Mouse (Mus musculus): ENCODE measurements at regions not wholly inside any gene's neighbourhood (a gene's known extent, or its start where the extent isn't known, plus 50 kb on each side); places are given as distances from the start of the nearest gene placed in this dataset.

GRCm38 (mm10) chr2:105525111-105525610, 126.0 kb upstream of the Rcn1 start:
- no peak for DNase-seq (ENCODE audit: extremely low spot score, low read depth, low spot score)

GRCm38 (mm10) chr2:105528535-105528934, 129.4 kb upstream of the Rcn1 start:
- DNase-seq (ENCODE audit: extremely low spot score, low read depth, low spot score): no peak

- no peak for DNase-seq (ENCODE audit: extremely low spot score, low read depth, low spot score)
These were observed 124.6 kb upstream of the Pax6 start for GRCm38 (mm10) chr2:105544099-105544498.

- DNase-seq (ENCODE audit: extremely low spot score, low read depth, low spot score): no peak
These were observed 116.6 kb upstream of the Pax6 start for GRCm38 (mm10) chr2:105552092-105552491.

GRCm38 (mm10) chr2:105586782-105587181, 81.9 kb upstream of the Pax6 start:
- no peak for DNase-seq (ENCODE audit: extremely low spot score, low read depth, low spot score)

- no peak for DNase-seq (ENCODE audit: extremely low spot score, low read depth, low spot score)
These were observed 74.6 kb upstream of the Pax6 start for GRCm38 (mm10) chr2:105594131-105594530.

- DNase-seq (ENCODE audit: extremely low spot score, low read depth, low spot score): no peak
These were observed 64.1 kb upstream of the Pax6 start for GRCm38 (mm10) chr2:105604553-105605116.

- DNase-seq (ENCODE audit: extremely low spot score, low read depth, low spot score): no peak
These were observed 60.6 kb upstream of the Pax6 start for GRCm38 (mm10) chr2:105607969-105608538.

GRCm38 (mm10) chr2:105608756-105609155, 59.9 kb upstream of the Pax6 start:
- DNase-seq (ENCODE audit: extremely low spot score, low read depth, low spot score): no peak

GRCm38 (mm10) chr2:105611014-105611413, 57.7 kb upstream of the Pax6 start:
- no peak for DNase-seq (ENCODE audit: extremely low spot score, low read depth, low spot score)

- DNase-seq (ENCODE audit: extremely low spot score, low read depth, low spot score): no peak
These were observed 57.0 kb upstream of the Pax6 start for GRCm38 (mm10) chr2:105611651-105612050.

GRCm38 (mm10) chr2:105612051-105612664, 56.5 kb upstream of the Pax6 start:
- no peak for DNase-seq (ENCODE audit: extremely low spot score, low read depth, low spot score)

GRCm38 (mm10) chr2:105612706-105613105, 56.0 kb upstream of the Pax6 start:
- no peak for DNase-seq (ENCODE audit: extremely low spot score, low read depth, low spot score)

- DNase-seq (ENCODE audit: extremely low spot score, low read depth, low spot score): no peak
These were observed 55.5 kb upstream of the Pax6 start for GRCm38 (mm10) chr2:105613243-105613642.

GRCm38 (mm10) chr2:105615891-105616733, 52.6 kb upstream of the Pax6 start:
- no peak for DNase-seq (ENCODE audit: extremely low spot score, low read depth, low spot score)
